Mouse (Mus musculus) testis, adult 10 weeks (tissue): ENCODE results near the gene 1700123K08Rik. TPM values are rescaled to one million over a fixed set of nuclear protein-coding genes. Genes with fewer than 3 reads are reported as not detected.

Experiments used
- polyA plus RNA-seq: library from polyadenylated mRNA; stranded (reverse); fragments of 350-450 nt; fragmentation: Illumina TruSeq; extraction: RNeasy Lipid Tissue Mini Kit (QIAGEN cat#74804); gene quantifications from one replicate; pipeline ENCODE4 v1.2.3, GENCODE M21; 2014; ENCODE audit warnings: low read depth, low replicate concordance

1700123K08Rik gene
- polyA plus RNA-seq = 11.8 TPM

DNA sequence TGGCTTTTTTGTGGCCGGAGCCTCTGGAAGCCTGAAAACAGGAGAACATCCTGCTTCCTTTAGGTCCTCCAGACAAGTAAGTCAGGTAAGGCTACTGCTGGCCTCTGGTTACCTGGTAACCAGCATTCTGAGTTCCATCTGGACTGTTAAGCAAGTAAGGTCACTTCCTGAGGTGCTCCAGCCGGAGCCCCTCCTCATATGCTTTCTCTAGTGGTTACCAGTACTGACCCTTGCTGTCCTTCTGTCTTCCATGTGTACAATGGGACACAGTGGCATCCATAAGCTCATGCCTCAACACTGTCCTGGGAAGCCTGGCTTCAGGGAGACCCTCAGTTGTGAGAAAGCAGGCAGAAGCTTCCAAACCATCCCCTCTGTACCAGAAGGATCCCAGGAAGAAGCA is at the start of gene 1700123K08Rik:
Gene 1700123K08Rik, minus strand, starts transcription at position 101 of the 400 bp plus-strand sequence.

Other genes with a start within 250 kb of the 1700123K08Rik start
- gene Pvrig, start 222.8 kb downstream of the 1700123K08Rik start, polyA plus RNA-seq = not detected
- gene Zfp157, start 123.2 kb downstream of the 1700123K08Rik start, polyA plus RNA-seq = 8.2 TPM
- 15.8 TPM for gene Zfp68, start 55.0 kb upstream of the 1700123K08Rik start, polyA plus RNA-seq
- 1.7 TPM for gene A430033K04Rik, start 58.1 kb upstream of the 1700123K08Rik start, polyA plus RNA-seq
- gene Fam20c, start 189.8 kb upstream of the 1700123K08Rik start, polyA plus RNA-seq = 0.10 TPM